Mouse (Mus musculus) left cerebral cortex, adult 2 months (tissue): ENCODE measurements around the gene Gfpt2. TPM values are rescaled to one million over a fixed set of nuclear protein-coding genes. Genes with fewer than 3 reads are reported as not detected.

Source experiments
- DNase-seq, 2 experiments: peaks; one replicate each; pipeline ENCODE4 v3.0.0; 2021 to 2022; ENCODE audit warnings: low spot score in 2 of 2, mixed read lengths in 1 of 2; ENCODE audit errors: extremely low spot score in 1 of 2
- H3K27ac ChIP-seq: fragments of 200-600 bp; 2 replicates; pipeline ENCODE4 v1.8.1; 2022
- H3K4me3 ChIP-seq: fragments of 200-600 bp; 2 replicates; pipeline ENCODE4 v1.8.1; 2022
- CTCF ChIP-seq: fragments of 200-600 bp; IDR thresholded peaks from 2 replicates; pipeline ENCODE4 v1.8.1; 2022; ENCODE audit warnings: antibody characterized with exemption, mild to moderate bottlenecking, moderate library complexity
- intact Hi-C: fragments of 180-260 bp; cut with DNase I; formaldehyde crosslinking; loops from one replicate; pipeline ENCODE4 v1.15.1; 2025
- microRNA-seq, 2 experiments: library from miRNA; unstranded; fragments of <30 nt; microRNA quantifications; one replicate each; pipeline ENCODE4 v1.2.0; 2021
- total RNA-seq, 2 experiments: library from RNA; stranded (reverse); gene quantifications; 2 replicates each; pipeline ENCODE4 v1.2.3; 2021

The Gfpt2 gene
- total RNA-seq, 2 experiments from 2014 or later = 6.2 to 11.4 TPM

- DNase-seq = no peak
- no peak for TF ChIP-seq CTCF
- H3K4me3 ChIP-seq = no peak overlapping the region
- intact Hi-C loops = no loop called here
- H3K27ac ChIP-seq = no peak overlapping the region
These were observed 78.8 kb downstream of the Gfpt2 start for GRCm38 (mm10) chr11:49872779-49873178.

DNA sequence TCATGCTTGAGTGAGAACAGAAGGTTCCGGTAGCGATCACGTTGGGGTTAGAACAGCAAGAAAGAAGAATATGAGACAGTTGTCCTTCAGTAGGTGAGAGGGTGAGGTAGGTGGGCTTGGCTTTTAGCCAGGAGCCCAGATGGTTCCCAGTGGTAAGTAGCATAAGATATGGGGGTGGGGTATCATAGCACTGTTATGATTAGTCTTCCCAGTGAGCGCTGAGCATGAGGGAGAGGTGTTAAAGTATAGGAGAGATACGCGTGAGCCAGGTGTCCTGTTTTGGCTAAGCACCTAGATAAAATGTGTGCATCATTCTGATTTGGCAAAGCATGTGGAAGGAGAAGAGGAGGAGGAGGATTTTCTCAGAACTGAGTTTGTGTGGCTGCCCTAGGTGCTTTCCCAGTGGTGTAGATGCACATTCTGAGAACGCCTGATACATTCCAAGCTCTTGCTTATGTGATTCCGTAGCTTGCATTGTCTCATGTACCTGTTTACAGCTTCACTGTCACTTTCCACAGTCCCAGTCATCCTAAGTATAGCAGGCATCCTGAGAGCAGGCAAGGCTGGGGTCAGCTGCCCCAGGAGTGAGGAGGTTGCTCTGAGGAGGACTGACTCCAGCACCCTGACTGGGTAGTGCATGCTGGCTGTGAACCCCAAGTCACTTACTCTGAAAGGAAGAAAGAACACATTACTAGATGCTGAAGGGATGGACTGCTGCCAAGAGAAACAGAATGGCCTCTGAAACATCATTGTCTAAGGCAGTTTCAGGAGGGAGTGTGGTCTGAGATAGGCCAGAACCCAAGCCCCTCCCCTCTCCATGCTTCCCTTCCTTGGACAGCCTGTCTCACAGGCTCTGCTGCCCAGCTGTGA lies 83.2 kb downstream of the Gfpt2 start:
- peak in 1 of 2 experiments; percentile 38 for DNase-seq
- Histone ChIP-seq H3K27ac (peak overlapping the region; percentile 72), H3K4me3 (no peak overlapping the region)
- intact Hi-C loops = no loop called here
- no peak for TF ChIP-seq CTCF

GRCm38 (mm10) chr11:49879950-49880642 lies 86.1 kb downstream of the Gfpt2 start:
- H3K4me3 ChIP-seq = no peak overlapping the region
- intact Hi-C loops = no loop called here
- H3K27ac ChIP-seq = no peak overlapping the region
- DNase-seq = no peak
- no peak for TF ChIP-seq CTCF

- no peak overlapping the region for H3K27ac ChIP-seq
- no peak for TF ChIP-seq CTCF
- no peak overlapping the region for H3K4me3 ChIP-seq
- no peak for DNase-seq
- intact Hi-C loops = no loop called here
These were observed 89.4 kb downstream of the Gfpt2 start for GRCm38 (mm10) chr11:49883394-49883793.

Small RNA genes lying within 50 kb of the gene (microRNA-seq; reads per million reads assigned to microRNA genes)
- gene Gm23813 = 0 reads per million in 2 experiments

Other genes starting within 250 kb of the Gfpt2 start
- gene Olfr1380, start 237.3 kb upstream of the Gfpt2 start, total RNA-seq = not detected
- 1 to 10 TPM; 2.4 TPM for gene Flt4, start 184.9 kb upstream of the Gfpt2 start, total RNA-seq
- gene Scgb3a1, start 130.6 kb upstream of the Gfpt2 start, total RNA-seq = not detected
- 10 to 100 TPM; 48.7 to 50.8 TPM for gene Cnot6, start 81.5 kb upstream of the Gfpt2 start, total RNA-seq
- 100 to 1,000 TPM; 221 to 222 TPM for gene Mapk9, start 52.6 kb downstream of the Gfpt2 start, total RNA-seq
- 10 to 100 TPM; 35.3 to 39.5 TPM for gene Rasgef1c, start 107.7 kb downstream of the Gfpt2 start, total RNA-seq
- gene Rnf130, start 231.2 kb downstream of the Gfpt2 start, total RNA-seq = 10 to 100 TPM; 91.9 to 95.4 TPM